Mouse (Mus musculus) ES-E14 (cell line): ENCODE results near the gene Csrp1.

Source experiments
- CHD2 ChIP-seq: IDR thresholded peaks from 2 replicates; pipeline ENCODE4 v1.6.1; 2014; ENCODE audit warnings: mild to moderate bottlenecking, low read depth, low read length, inconsistent platforms
- HCFC1 ChIP-seq: IDR thresholded peaks from 2 replicates; pipeline ENCODE4 v1.6.1; 2012; ENCODE audit warnings: low read length, inconsistent platforms, borderline replicate concordance; ENCODE audit not compliant: insufficient read depth
- ZNF384 ChIP-seq: IDR thresholded peaks from 2 replicates; pipeline ENCODE4 v1.6.1; 2012; ENCODE audit warnings: low read depth, low read length, inconsistent platforms

- TF ChIP-seq ZNF384 = no peak
- no peak for TF ChIP-seq CHD2
- no peak for TF ChIP-seq HCFC1
Measured at GRCm38 (mm10) chr1:135760216-135760615, 40.4 kb downstream of the Csrp1 start.
